Mouse (Mus musculus) heart, embryonic 15.5 days (tissue): ENCODE measurements at regions not wholly inside any gene's neighbourhood (a gene's known extent, or its start where the extent isn't known, plus 50 kb on each side); places are given as distances from the start of the nearest gene placed in this dataset.

ENCODE experiments used
- ATAC-seq: fragments of 200-750 bp; cut with Nextera tagmentation; replicated peaks from 2 replicates; pipeline ENCODE4 v1.8.0; 2017; ENCODE audit warnings: low read depth, moderate TSS enrichment; ENCODE audit not compliant: insufficient number of reproducible peaks, insufficient read depth, low FRiP score
- H3K27ac ChIP-seq: fragments of 300-500 bp; sonication (generic); 2 replicates; pipeline ENCODE4 v1.5.1; 2015; ENCODE audit warnings: mild to moderate bottlenecking, inconsistent platforms
- H3K27me3 ChIP-seq: fragments of 300-500 bp; sonication (generic); 2 replicates; pipeline ENCODE4 v1.6.1; 2015; ENCODE audit warnings: inconsistent platforms
- H3K36me3 ChIP-seq: fragments of 300-500 bp; sonication (generic); 2 replicates; pipeline ENCODE4 v1.6.1; 2015; ENCODE audit warnings: mild to moderate bottlenecking, inconsistent platforms
- H3K4me1 ChIP-seq: fragments of 300-500 bp; sonication (generic); replicated peaks from 2 replicates; pipeline ENCODE4 v1.6.1; 2015; ENCODE audit warnings: inconsistent platforms
- H3K4me2 ChIP-seq: fragments of 300-500 bp; sonication (generic); 2 replicates; pipeline ENCODE4 v1.6.1; 2015; ENCODE audit warnings: inconsistent platforms, mild to moderate bottlenecking, moderate library complexity
- H3K4me3 ChIP-seq: fragments of 300-500 bp; sonication (generic); 2 replicates; pipeline ENCODE4 v1.5.1; 2015; ENCODE audit warnings: mild to moderate bottlenecking, inconsistent platforms
- H3K9ac ChIP-seq: fragments of 300-500 bp; sonication (generic); 2 replicates; pipeline ENCODE4 v1.6.1; 2015; ENCODE audit warnings: mild to moderate bottlenecking, inconsistent platforms
- H3K9me3 ChIP-seq: fragments of 300-500 bp; sonication (generic); replicated peaks from 2 replicates; pipeline ENCODE4 v1.6.1; 2016; ENCODE audit warnings: inconsistent platforms
- WGBS: fragments of 180-500 bp; shearing (Covaris S2); methylation state at CpG from one replicate; pipeline ENCODE4 v1.1.7; 2015; ENCODE audit warnings: mixed read lengths; 5-methylcytosine and 5-hydroxymethylcytosine counted together

- WGBS, result 24% methylated on average over 14 of the region's 14 CpGs
- Histone ChIP-seq H3K4me3 (peak overlapping the region; percentile 32), H3K4me2 (peak overlapping the region; percentile 51), H3K4me1 (no peaks in the 10 kb centered on the region), H3K27me3 (no peaks in the 10 kb centered on the region), H3K9me3 (no peaks in the 10 kb centered on the region), H3K36me3 (no peaks in the 10 kb centered on the region), H3K27ac (no peak overlapping the region), H3K9ac (no peak overlapping the region)
- no peak for ATAC-seq
Observed at GRCm38 (mm10) chrX:11087913-11088312, 211.1 kb upstream of the H2al1a start.

GRCm38 (mm10) chrX:11088506-11088905 is 210.6 kb upstream of the H2al1a start:
- ATAC-seq, result no peak
- Histone ChIP-seq H3K9ac (no peak overlapping the region), H3K4me1 (no peaks in the 10 kb centered on the region), H3K36me3 (no peaks in the 10 kb centered on the region), H3K27me3 (no peaks in the 10 kb centered on the region), H3K9me3 (no peaks in the 10 kb centered on the region), H3K4me3 (peak overlapping the region; percentile 32; the same call in 1 of the 2 replicates), H3K27ac (no peak overlapping the region), H3K4me2 (peak overlapping the region; percentile 51)
- 33% methylated on average over 10 of the region's 10 CpGs for WGBS

DNA sequence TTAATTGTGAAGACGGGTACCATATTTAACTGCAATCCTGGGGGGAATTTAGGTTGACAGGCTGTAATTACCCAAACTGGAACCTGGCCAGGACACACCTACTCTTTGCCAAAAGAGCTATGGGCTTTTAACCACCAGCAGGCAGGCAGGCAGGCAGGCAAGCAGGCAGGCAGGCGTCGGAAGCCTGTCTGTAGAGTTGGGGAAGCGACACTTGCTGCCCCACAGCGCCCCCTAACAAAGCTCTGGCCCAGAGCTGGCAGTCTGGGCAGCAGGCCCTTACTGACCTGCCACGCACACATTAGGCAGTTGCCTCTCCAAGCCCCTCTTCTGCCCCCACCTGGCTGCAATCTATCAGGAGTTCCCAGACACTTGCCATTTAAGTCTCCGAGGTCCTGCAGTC is 208.6 kb upstream of the H2al1a start:
- H3K4me1 ChIP-seq, result no peaks in the 10 kb centered on the region
- H3K9ac ChIP-seq, result no peak overlapping the region
- H3K4me3 ChIP-seq, result no peak overlapping the region
- ATAC-seq, result no peak
- H3K9me3 ChIP-seq, result no peaks in the 10 kb centered on the region
- 33% methylated on average over 7 of the region's 7 CpGs for WGBS
- H3K27ac ChIP-seq, result no peak overlapping the region
- H3K4me2 ChIP-seq, result no peak overlapping the region
- no peaks in the 10 kb centered on the region for H3K36me3 ChIP-seq
- H3K27me3 ChIP-seq, result no peaks in the 10 kb centered on the region

DNA sequence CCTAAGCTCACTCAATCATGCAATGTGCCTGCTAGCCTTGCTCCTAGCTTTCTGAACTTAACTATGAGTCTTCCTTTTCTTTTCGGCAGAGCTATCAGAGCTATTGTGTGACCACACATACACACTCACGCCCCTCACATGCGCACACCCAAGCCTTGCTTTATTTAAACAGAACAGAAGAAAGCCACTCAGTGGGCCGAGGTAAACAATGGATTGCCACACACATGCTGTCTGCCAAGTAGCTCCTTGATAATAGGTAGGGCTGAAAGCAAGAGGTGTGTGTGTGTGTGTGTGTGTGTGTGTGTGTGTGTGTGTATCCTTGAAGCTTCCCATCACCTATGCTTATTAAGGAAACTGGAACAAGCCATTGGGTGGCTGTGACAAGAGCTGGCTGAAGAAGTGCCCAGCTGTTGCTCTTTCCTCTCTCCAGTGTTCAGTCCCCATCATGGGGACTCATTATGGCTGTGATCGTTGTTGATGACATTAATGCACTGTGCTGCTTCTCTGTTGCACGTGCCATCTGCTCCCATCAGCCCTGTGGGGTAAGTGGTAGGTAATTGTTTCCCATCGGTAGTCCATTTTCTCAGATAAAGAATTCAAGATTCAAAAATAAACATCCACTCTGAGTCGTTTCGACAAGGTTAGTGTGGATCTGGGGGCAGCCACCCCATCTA is 201.3 kb upstream of the H2al1a start:
- H3K4me1 ChIP-seq, result no peaks in the 10 kb centered on the region
- no peaks in the 10 kb centered on the region for H3K36me3 ChIP-seq
- no peak for ATAC-seq
- H3K4me3 ChIP-seq, result no peak overlapping the region
- no peaks in the 10 kb centered on the region for H3K9me3 ChIP-seq
- WGBS, result 69% methylated on average over 9 of the region's 9 CpGs
- no peak overlapping the region for H3K4me2 ChIP-seq
- no peaks in the 10 kb centered on the region for H3K27me3 ChIP-seq
- no peak overlapping the region for H3K27ac ChIP-seq
- H3K9ac ChIP-seq, result no peak overlapping the region

GRCm38 (mm10) chrX:11098366-11098765 is 200.7 kb upstream of the H2al1a start:
- no peaks in the 10 kb centered on the region for H3K27me3 ChIP-seq
- no peak overlapping the region for H3K4me3 ChIP-seq
- no peak for ATAC-seq
- H3K27ac ChIP-seq, result no peak overlapping the region
- WGBS, result 57% methylated on average over 4 of the region's 4 CpGs
- H3K9ac ChIP-seq, result no peak overlapping the region
- no peak overlapping the region for H3K4me2 ChIP-seq
- no peaks in the 10 kb centered on the region for H3K4me1 ChIP-seq
- H3K36me3 ChIP-seq, result no peaks in the 10 kb centered on the region
- no peaks in the 10 kb centered on the region for H3K9me3 ChIP-seq

DNA sequence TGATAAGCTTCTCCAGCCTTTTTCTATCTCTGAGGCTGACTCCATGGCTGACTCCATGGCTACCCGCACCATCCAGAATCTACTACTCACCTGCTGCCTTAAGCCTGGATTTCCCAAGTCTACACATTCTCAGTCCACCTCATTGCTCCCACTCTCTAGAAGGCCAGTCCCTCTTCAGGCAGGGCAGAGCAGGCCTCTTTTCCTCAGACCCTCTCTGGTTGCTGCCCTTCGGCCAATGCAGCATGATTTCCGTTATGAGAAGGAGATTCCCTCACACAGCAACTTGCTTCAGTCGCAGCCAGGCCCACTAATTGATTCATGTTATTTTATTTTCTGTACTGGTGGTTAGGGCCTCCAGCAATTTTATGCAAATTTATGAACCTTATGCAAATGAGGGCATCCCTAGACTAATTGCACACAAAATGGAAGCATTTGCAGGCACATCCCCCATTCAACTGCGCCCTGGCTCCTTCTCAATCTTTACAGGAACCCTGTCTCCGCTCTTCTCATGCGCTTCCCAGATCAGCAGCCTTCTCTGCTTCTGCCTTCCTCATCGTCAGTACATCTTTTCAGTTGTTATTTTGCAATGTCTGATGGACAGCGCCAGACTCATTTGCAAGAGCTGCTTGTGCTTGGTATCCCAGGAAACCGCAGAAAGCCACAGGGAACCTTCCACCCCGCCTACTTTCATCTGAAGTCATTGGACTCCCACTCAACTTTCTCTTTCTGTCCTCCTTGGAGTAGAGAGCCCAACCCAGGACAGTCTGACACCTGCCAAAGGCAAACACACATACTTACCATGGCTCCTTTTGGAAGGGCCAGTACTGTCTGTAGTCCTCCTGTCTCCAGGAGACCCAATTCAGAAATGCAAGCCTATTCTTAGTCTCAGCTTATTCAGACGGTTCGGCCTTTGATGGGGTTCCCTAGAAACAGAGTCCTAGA is 199.6 kb upstream of the H2al1a start:
- H3K9me3 ChIP-seq, result no peaks in the 10 kb centered on the region
- no peak overlapping the region for H3K9ac ChIP-seq
- no peaks in the 10 kb centered on the region for H3K36me3 ChIP-seq
- H3K27ac ChIP-seq, result no peak overlapping the region
- no peaks in the 10 kb centered on the region for H3K27me3 ChIP-seq
- WGBS, result 70% methylated on average over 13 of the region's 13 CpGs
- no peak for ATAC-seq
- no peak overlapping the region for H3K4me2 ChIP-seq
- H3K4me3 ChIP-seq, result no peak overlapping the region
- no peaks in the 10 kb centered on the region for H3K4me1 ChIP-seq

DNA sequence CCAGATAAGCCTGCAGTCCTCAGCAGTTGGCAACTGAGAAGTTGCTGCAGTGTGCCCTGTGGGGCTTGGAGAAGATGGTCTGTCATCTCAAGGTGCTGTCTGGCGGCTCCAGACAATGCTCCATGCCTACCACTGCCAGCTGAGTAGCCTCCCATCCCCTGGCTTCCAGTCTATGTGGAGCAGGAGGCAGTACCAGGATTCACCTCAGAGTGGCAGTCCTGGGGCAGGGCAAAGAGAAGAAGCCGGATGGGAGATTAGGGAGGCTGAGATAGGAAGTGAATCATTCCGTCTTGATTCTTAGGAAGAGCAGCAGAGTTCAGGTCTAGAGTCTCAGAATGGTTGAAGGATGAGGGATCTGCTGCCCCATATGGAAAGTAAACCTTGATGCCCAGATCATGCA is 198.1 kb upstream of the H2al1a start:
- no peaks in the 10 kb centered on the region for H3K27me3 ChIP-seq
- H3K4me3 ChIP-seq, result no peak overlapping the region
- no peaks in the 10 kb centered on the region for H3K9me3 ChIP-seq
- 43% methylated on average over 3 of the region's 3 CpGs for WGBS
- H3K36me3 ChIP-seq, result no peaks in the 10 kb centered on the region
- H3K27ac ChIP-seq, result no peak overlapping the region
- no peak overlapping the region for H3K4me2 ChIP-seq
- ATAC-seq, result no peak
- no peak overlapping the region for H3K9ac ChIP-seq
- no peaks in the 10 kb centered on the region for H3K4me1 ChIP-seq

- no peak overlapping the region for H3K4me2 ChIP-seq
- WGBS, result 67% methylated on average over 2 of the region's 2 CpGs
- ATAC-seq, result no peak
Observed at GRCm38 (mm10) chrX:11131253-11131652, 167.8 kb upstream of the H2al1a start.

GRCm38 (mm10) chrX:11139971-11140421 is 159.1 kb upstream of the H2al1a start:
- WGBS, result 35% methylated on average over 8 of the region's 8 CpGs
- Histone ChIP-seq H3K27ac (no peak overlapping the region), H3K4me3 (no peak overlapping the region), H3K27me3 (no peaks in the 10 kb centered on the region), H3K4me1 (peaks cover 9% of the 10 kb centered on the region), H3K36me3 (no peaks in the 10 kb centered on the region), H3K4me2 (no peak overlapping the region), H3K9ac (no peak overlapping the region), H3K9me3 (no peaks in the 10 kb centered on the region)
- no peak for ATAC-seq

More at GRCm38 (mm10) chrX:11131253-11131652, 167.8 kb upstream of the H2al1a start:
- Histone ChIP-seq H3K27ac (no peak overlapping the region), H3K9ac (no peak overlapping the region), H3K27me3 (peaks cover 3% of the 10 kb centered on the region; the same call in 1 of the 2 replicates), H3K36me3 (no peaks in the 10 kb centered on the region), H3K9me3 (no peaks in the 10 kb centered on the region), H3K4me3 (no peak overlapping the region), H3K4me1 (no peaks in the 10 kb centered on the region)

- no peak for ATAC-seq
- H3K36me3 ChIP-seq, result no peaks in the 10 kb centered on the region
- no peak overlapping the region for H3K4me3 ChIP-seq
- H3K27ac ChIP-seq, result no peak overlapping the region
- H3K27me3 ChIP-seq, result no peaks in the 10 kb centered on the region
- no peak overlapping the region for H3K4me2 ChIP-seq
- H3K9ac ChIP-seq, result no peak overlapping the region
- no peaks in the 10 kb centered on the region for H3K9me3 ChIP-seq
- 90% methylated on average over 1 of the region's 1 CpGs for WGBS
- H3K4me1 ChIP-seq, result peaks cover 9% of the 10 kb centered on the region
Observed at GRCm38 (mm10) chrX:11141294-11141693, 157.8 kb upstream of the H2al1a start.

DNA sequence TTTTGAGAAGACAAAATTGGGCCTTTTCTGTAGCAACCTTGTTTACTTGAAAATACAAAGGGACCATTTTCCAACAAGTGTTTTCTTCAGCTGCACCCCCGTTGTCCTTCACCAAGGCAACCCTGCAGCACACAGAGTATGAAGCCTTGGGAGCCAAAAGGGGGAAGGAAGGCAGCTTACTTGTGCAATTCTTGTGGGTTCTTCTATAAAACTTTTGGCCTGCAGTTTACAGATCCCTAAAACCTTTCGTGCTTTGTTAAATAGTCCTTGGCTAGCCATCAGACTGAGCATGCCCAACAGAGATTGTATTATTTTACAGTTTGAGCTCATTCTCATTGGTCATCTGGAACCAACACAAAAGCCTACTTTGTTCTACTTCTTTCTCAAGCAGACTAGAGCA is 140.6 kb upstream of the H2al1a start:
- 68% methylated on average over 2 of the region's 2 CpGs for WGBS
- no peaks in the 10 kb centered on the region for H3K36me3 ChIP-seq
- H3K9ac ChIP-seq, result no peak overlapping the region
- no peaks in the 10 kb centered on the region for H3K4me1 ChIP-seq
- no peak for ATAC-seq
- H3K4me2 ChIP-seq, result no peak overlapping the region
- no peaks in the 10 kb centered on the region for H3K9me3 ChIP-seq
- peaks cover 3% of the 10 kb centered on the region; the same call in 1 of the 2 replicates for H3K27me3 ChIP-seq
- H3K27ac ChIP-seq, result no peak overlapping the region
- H3K4me3 ChIP-seq, result no peak overlapping the region
